Mouse (Mus musculus) E14TG2a.4 (cell line): Measurements from ENCODE around the gene Csnk2a1.

Experiments
- CTCF ChIP-seq: conservative IDR thresholded peaks from 2 replicates; pipeline ENCODE4 v1.5.1; 2014; ENCODE audit warnings: low read length
- NANOG ChIP-seq: IDR thresholded peaks from 2 replicates; pipeline ENCODE4 v1.6.1; 2014; ENCODE audit warnings: borderline replicate concordance, low read length, mixed read lengths
- POU5F1 ChIP-seq: IDR thresholded peaks from 2 replicates; pipeline ENCODE4 v1.6.1; 2014; ENCODE audit warnings: low read length, borderline replicate concordance

DNA sequence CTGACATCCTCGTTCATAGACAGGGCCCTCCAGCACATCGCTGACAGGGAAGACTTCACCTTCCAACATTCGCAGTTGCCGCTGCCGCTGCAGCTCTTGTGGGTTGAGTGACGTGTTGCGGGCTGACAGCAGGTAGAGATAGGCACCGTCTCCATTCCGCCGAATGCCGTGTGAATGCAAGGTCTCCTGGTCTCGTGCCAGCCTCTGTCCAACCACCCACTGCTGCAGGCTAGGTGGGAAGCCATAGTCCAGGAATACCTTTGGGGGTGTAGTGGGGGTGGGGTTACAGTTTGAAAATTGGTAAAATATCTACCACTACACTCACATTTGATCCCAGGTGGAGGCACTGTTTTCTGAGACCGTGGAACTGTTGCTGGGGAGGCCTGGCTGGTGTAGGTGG, 99.5 kb downstream of the Csnk2a1 start:
- no peak for TF ChIP-seq CTCF
- no peak for TF ChIP-seq NANOG
- no peak for TF ChIP-seq POU5F1
